Comparison of ENCODE assay signal across 21 mouse cellular contexts in the genomic region with DNA sequence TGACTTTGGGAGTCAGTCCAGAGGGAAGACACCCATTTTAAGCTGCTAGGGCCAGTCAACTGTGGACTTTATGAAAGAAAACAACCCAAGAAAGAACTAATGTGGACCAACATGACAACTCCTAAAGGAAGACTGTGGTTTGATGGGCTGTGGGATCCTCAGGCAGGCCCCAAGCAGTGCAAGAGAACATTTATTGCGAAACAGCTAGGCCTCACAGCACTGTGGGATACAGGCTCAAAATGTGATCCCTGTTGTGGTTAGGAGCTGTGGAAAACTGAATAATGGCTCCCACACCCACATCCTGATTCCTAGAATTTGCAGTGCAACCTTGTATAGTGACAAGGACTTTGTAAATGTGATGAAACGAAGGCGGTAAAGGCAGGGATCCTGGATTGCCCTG.
DNase-seq lines count a peak whose midpoint lies in the region; TF ChIP-seq lines count a peak whose summit lies in the region.
"Had no signal": no experiment of that assay in that cellular context is flagged by ENCODE, and none has a peak within 500 bp of the region (broad histone marks: within the 10 kb centered on the region; RNA-seq: fewer than 3 reads in every experiment).

No protein-coding gene starts in this region.

- no peaks in the 10 kb centered on the region for H3K36me3 ChIP-seq in C2C12 (ENCODE audit: control insufficient read depth, insufficient read depth)
- H3K36me3 ChIP-seq in myocyte (ENCODE audit: control insufficient read depth, insufficient read depth) = no peaks in the 10 kb centered on the region
- H3K36me3 ChIP-seq: embryonic facial prominence, embryonic 12.5 days; forebrain, embryonic 15.5 days; heart, embryonic 15.5 days; hindbrain, embryonic 13.5 days had no signal

- H3K4me2 ChIP-seq in myocyte (ENCODE audit: low read depth) = no peak overlapping the region
- H3K4me2 ChIP-seq: embryonic facial prominence, embryonic 12.5 days; forebrain, embryonic 15.5 days; heart, embryonic 15.5 days; hindbrain, embryonic 13.5 days had no signal

- no peaks in the 10 kb centered on the region for H3K79me3 ChIP-seq in C2C12 (ENCODE audit: low read depth)

- H3K4me3 ChIP-seq in C2C12 (ENCODE audit: insufficient read depth, poor library complexity, severe bottlenecking) (no peak overlapping the region), myocyte (no peak overlapping the region)
- H3K4me3 ChIP-seq in left cerebral cortex, adult 2 months = no peak overlapping the region
- H3K4me3 ChIP-seq: embryonic facial prominence, embryonic 12.5 days; forebrain, embryonic 15.5 days; heart, embryonic 15.5 days; hindbrain, embryonic 13.5 days had no signal

- no peaks in the 10 kb centered on the region for H3K79me2 ChIP-seq in C2C12 (ENCODE audit: control insufficient read depth, insufficient read depth)
- H3K79me2 ChIP-seq in myocyte (ENCODE audit: control insufficient read depth, insufficient read depth) = no peaks in the 10 kb centered on the region

- H3K27ac ChIP-seq in left cerebral cortex, adult 2 months = no peak overlapping the region
- H3K27ac ChIP-seq: embryonic facial prominence, embryonic 12.5 days; forebrain, embryonic 15.5 days; heart, embryonic 15.5 days; hindbrain, embryonic 13.5 days; hindbrain, postnatal 0 days had no signal

- intact Hi-C loops in left cerebral cortex, adult 2 months (cut with DNase I) = loop anchor here (5.0 kb wide), 1 partner anchor 45 kb away; no protein-coding TSS in a partner anchor

- no peak for TF ChIP-seq POLR2A in myocyte (IDR thresholded peaks at IDR 0.05; ENCODE audit: insufficient read length, low read depth)

- H3K27me3 ChIP-seq in C2C12 (ENCODE audit: control insufficient read depth, insufficient read depth, insufficient read length) (no peaks in the 10 kb centered on the region), myocyte (ENCODE audit: control insufficient read depth, insufficient read depth, insufficient read length) (no peaks in the 10 kb centered on the region)
- H3K27me3 ChIP-seq: embryonic facial prominence, embryonic 12.5 days; heart, embryonic 15.5 days; Patski had no signal

- H3ac ChIP-seq in C2C12 (ENCODE audit: control insufficient read depth, insufficient read length, low read depth) (no peak overlapping the region), myocyte (ENCODE audit: control insufficient read depth, insufficient read length) (no peak overlapping the region)

- TF ChIP-seq CTCF in C2C12 (IDR thresholded peaks at IDR 0.05; ENCODE audit: control insufficient read depth, insufficient read depth, insufficient read length) = no peak
- TF ChIP-seq CTCF in left cerebral cortex, adult 2 months (IDR thresholded peaks at IDR 0.05) = no peak

- DNase-seq in heart, adult 11 months = peak; percentile 68
- no peak for DNase-seq in heart, adult 9 months (ENCODE audit: low spot score in 2 of 2)
- peak; percentile 29 for DNase-seq in fibroblast of lung, adult 2 months (ENCODE audit: low read depth)
- no peak for DNase-seq in left cerebral cortex, adult 2 months (ENCODE audit: extremely low spot score in 1 of 2, low spot score in 2 of 2)
- DNase-seq in adrenal gland, adult (ENCODE audit: inconsistent age in 2 of 2, low spot score in 1 of 2) = no peak
- DNase-seq: adrenal gland, adult 2 months; adrenal gland, postnatal 36 days; cerebellum, adult 2 months; cerebellum, postnatal 10 days; embryo, embryonic 11 days; gastrocnemius, postnatal 10 days; heart, postnatal 14 days; kidney, adult 11 months had no signal

TF ChIP-seq in C2C12, 6 proteins besides CTCF, POLR2A, EP300 and RAD21:
- no peak for TF ChIP-seq MYOD1 (IDR thresholded peaks at IDR 0.05; ENCODE audit: control insufficient read depth, insufficient read length, low read depth)
- TF ChIP-seq CEBPB (IDR thresholded peaks at IDR 0.05; ENCODE audit: low read depth) = peak; percentile 85
TF ChIP-seq in C2C12: peak in this region for 1.

TF ChIP-seq in myocyte, 11 proteins besides CTCF, POLR2A, EP300 and RAD21:
- peak; percentile 92 for TF ChIP-seq CEBPB (IDR thresholded peaks at IDR 0.05; ENCODE audit: insufficient read depth, poor library complexity, severe bottlenecking)
- no peak for TF ChIP-seq USF1 (IDR thresholded peaks at IDR 0.05; ENCODE audit: low read depth)

Comparison
In these comparisons a context has a peak if more than half of its experiments do, and no peak if none do; other contexts are left out.
1. DNase-seq: peak in heart, adult 11 months (single experiment) and fibroblast of lung, adult 2 months (single experiment); none in heart, adult 9 months (0 of 2), left cerebral cortex, adult 2 months (0 of 2) and adrenal gland, adult (0 of 2).